Mouse (Mus musculus): Measurements from ENCODE around the gene Rassf3. TPM values are rescaled to one million over a fixed set of nuclear protein-coding genes. Genes with fewer than 3 reads are reported as not detected.

The Rassf3 gene
- total and polyA plus RNA-seq, 3 experiments: 4.0 to 9.0 (median 7.3) TPM

DNA sequence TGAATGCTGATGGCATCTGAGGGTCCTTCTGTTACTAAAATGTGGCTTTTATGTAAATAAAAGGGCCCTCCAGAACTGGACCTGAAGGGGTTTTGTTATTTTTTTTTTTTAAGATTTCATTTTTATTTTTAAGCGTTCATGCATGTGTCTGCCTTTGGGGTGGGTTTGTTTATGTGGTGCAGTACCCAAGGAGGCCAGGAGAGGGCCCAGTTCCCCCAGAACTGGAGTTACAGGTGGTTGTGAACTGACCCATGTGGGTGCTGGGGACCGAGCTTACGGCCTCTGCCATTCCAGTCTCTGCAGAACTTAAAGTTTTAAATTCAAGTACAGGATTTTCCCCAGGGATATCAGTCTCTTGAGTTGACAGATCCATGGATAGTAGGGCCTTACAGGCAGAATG, 96.8 kb downstream of the Rassf3 start:
- Histone ChIP-seq H3K4me3 (replicated peaks in 1 of 3; ENCODE audit: low read depth in 2 of 3, low read length in 2 of 3, poor library complexity in 1 of 3) (no peak overlapping the region), H3K36me3 (replicated peaks in 1 of 2; ENCODE audit: control insufficient read depth in 1 of 2, insufficient read depth in 1 of 2, low read length in 1 of 2) (peaks cover 59 to 74% of the 10 kb centered on the region in 2 experiments), H3K4me1 (ENCODE audit: control insufficient read depth in 1 of 2, insufficient read depth in 2 of 2) (peaks cover 9 to 32% of the 10 kb centered on the region in 2 experiments), H3K27me3 (replicated peaks) (no peaks in the 10 kb centered on the region), H3K9me3 (replicated peaks; ENCODE audit: low read length) (peaks cover 4% of the 10 kb centered on the region), H3K4me2 (ENCODE audit: insufficient read depth, low read depth, poor library complexity, severe bottlenecking) (no peak overlapping the region), H3K27ac (ENCODE audit: insufficient read depth, low read depth) (no peak overlapping the region), H3K79me2 (replicated peaks; ENCODE audit: control insufficient read depth, extremely low read depth, insufficient read depth, poor library complexity, severe bottlenecking) (no peaks in the 10 kb centered on the region), H3K9ac (ENCODE audit: insufficient read depth, low read depth) (no peak overlapping the region)
- no peak for DNase-seq (ENCODE audit: extremely low read depth)
- in situ Hi-C loops (cut with MboI; ENCODE audit: low pct_ligation_motif_present, low pct_unique_long_range_greater_than_20kb, low sequenced_read_pairs) (no loop called here), dilution Hi-C loops (cut with MboI; ENCODE audit: extremely low pct_ligation_motif_present, extremely low pct_unique_long_range_greater_than_20kb, low sequenced_read_pairs) (no loop called here)
- no peak for TF ChIP-seq MAFK (IDR thresholded peaks at IDR 0.05; ENCODE audit: insufficient replicate concordance, low read length)
- TF ChIP-seq IRF4 (IDR thresholded peaks at IDR 0.05; ENCODE audit: low read depth, low read length): no peak
- no peak for TF ChIP-seq ZMIZ1 (IDR thresholded peaks at IDR 0.05; ENCODE audit: low read depth, low read length)
- TF ChIP-seq CTCF (conservative IDR thresholded peaks at IDR 0.05 in 1 of 2, IDR thresholded peaks at IDR 0.05 in 1 of 2; ENCODE audit: low read depth in 2 of 2, low read length in 2 of 2): peak in 1 of 2 experiments; percentile 19; a peak in 2 of 4 replicates
- TF ChIP-seq POLR2AphosphoS2 (IDR thresholded peaks at IDR 0.05; ENCODE audit: low read depth, low read length): no peak

DNA sequence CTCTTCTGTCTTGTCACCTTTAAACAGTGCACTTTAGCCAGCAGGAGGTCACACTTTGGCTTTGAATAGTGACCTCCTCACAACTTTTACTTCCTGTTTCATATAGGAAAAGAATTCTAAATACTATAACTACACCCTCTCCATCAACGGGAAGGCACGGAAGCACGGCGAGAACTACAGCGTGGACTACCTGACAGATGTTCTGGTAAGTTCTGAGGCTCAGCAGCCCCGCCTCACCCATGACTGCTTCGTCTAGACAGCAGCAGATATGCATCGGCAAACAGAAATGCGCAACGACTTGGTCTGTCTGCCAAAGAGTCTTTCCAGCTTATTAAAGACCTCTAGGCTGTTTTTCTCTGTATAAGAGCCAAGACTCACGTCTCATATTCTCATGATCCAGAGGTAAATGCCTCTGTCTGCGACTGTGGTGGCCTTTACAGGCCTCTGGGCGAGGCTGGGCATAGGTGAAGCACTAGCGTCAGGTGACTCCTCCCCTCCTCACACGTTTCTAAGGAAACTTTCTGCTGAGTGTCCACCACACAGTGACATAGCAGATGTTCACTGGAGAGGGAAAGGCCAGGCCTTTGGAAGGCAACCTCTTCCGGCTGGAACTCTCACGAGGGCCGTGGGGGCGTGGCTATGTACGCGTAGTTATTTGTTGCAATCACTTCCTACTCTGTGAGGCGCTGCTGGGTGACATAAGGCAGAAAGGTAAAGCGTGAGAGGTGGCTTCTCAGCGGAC, 99.4 kb downstream of the Rassf3 start:
- H3K79me2 ChIP-seq (replicated peaks; ENCODE audit: control insufficient read depth, extremely low read depth, insufficient read depth, poor library complexity, severe bottlenecking): no peaks in the 10 kb centered on the region; the same call in 1 of the 2 replicates
- no peak for TF ChIP-seq JUN (IDR thresholded peaks at IDR 0.05; ENCODE audit: insufficient read depth, low read depth, low read length)
- TF ChIP-seq POLR2A (IDR thresholded peaks at IDR 0.05; ENCODE audit: low read depth, low read length): peak; percentile 34
- peak; percentile 88 for TF ChIP-seq ELF1 (IDR thresholded peaks at IDR 0.05; ENCODE audit: low read depth, low read length)
- TF ChIP-seq ZMIZ1 (IDR thresholded peaks at IDR 0.05; ENCODE audit: low read depth, low read length): no peak
- peak; percentile 28; the same call in 1 of the 2 replicates for TF ChIP-seq TBP (conservative IDR thresholded peaks at IDR 0.05; ENCODE audit: low read depth, low read length)
- TF ChIP-seq MEF2A (IDR thresholded peaks at IDR 0.05; ENCODE audit: borderline replicate concordance, low read depth, low read length): peak; percentile 34; the same call in 1 of the 2 replicates
- TF ChIP-seq NRF1 (IDR thresholded peaks at IDR 0.05; ENCODE audit: low read depth, low read length): no peak
- TF ChIP-seq ZKSCAN1 (IDR thresholded peaks at IDR 0.05; ENCODE audit: borderline replicate concordance, low read depth, low read length): no peak
- TF ChIP-seq TCF12 (IDR thresholded peaks at IDR 0.05; ENCODE audit: low read depth, low read length): peak; percentile 65
- 0 out of 2 replicates have a peak, but pooled peaks have one; percentile 17 for TF ChIP-seq IRF4 (IDR thresholded peaks at IDR 0.05; ENCODE audit: low read depth, low read length)
- TF ChIP-seq ETS1 (conservative IDR thresholded peaks at IDR 0.05; ENCODE audit: low read depth, low read length): peak; percentile 81
- TF ChIP-seq POLR2AphosphoS2 (IDR thresholded peaks at IDR 0.05; ENCODE audit: low read depth, low read length): no peak
- TF ChIP-seq SIN3A (IDR thresholded peaks at IDR 0.05; ENCODE audit: low read length): peak; percentile 77; the same call in 1 of the 2 replicates
- TF ChIP-seq MYC (IDR thresholded peaks at IDR 0.05; ENCODE audit: low read depth, low read length): peak; percentile 60
- no peak for TF ChIP-seq ZC3H11A (IDR thresholded peaks at IDR 0.05; ENCODE audit: low read depth, low read length)
- peak; percentile 93 for TF ChIP-seq BHLHE40 (IDR thresholded peaks at IDR 0.05; ENCODE audit: low read depth, low read length)
- TF ChIP-seq CHD2 (IDR thresholded peaks at IDR 0.05; ENCODE audit: low read length): peak; percentile 57; the same call in 1 of the 2 replicates
- TF ChIP-seq HCFC1 (IDR thresholded peaks at IDR 0.05; ENCODE audit: low read depth, low read length): peak; percentile 39; the same call in 1 of the 2 replicates
- peak; percentile 48 for TF ChIP-seq MXI1 (IDR thresholded peaks at IDR 0.05; ENCODE audit: low read depth, low read length)
- peak overlapping the region; percentile 31 to 55 (median 50) for H3K4me3 ChIP-seq (replicated peaks in 1 of 3; ENCODE audit: low read depth in 2 of 3, low read length in 2 of 3, poor library complexity in 1 of 3)
- peaks cover 4% of the 10 kb centered on the region for H3K9me3 ChIP-seq (replicated peaks; ENCODE audit: low read length)
- peak overlapping the region; percentile 73 for H3K9ac ChIP-seq (ENCODE audit: insufficient read depth, low read depth)
- no peaks in the 10 kb centered on the region for H3K27me3 ChIP-seq (replicated peaks)
- H3K4me1 ChIP-seq (ENCODE audit: control insufficient read depth in 1 of 2, insufficient read depth in 2 of 2): peaks cover 20 to 46% of the 10 kb centered on the region in 2 experiments
- dilution Hi-C loops (cut with MboI; ENCODE audit: extremely low pct_ligation_motif_present, extremely low pct_unique_long_range_greater_than_20kb, low sequenced_read_pairs) (no loop called here), in situ Hi-C loops (cut with MboI; ENCODE audit: low pct_ligation_motif_present, low pct_unique_long_range_greater_than_20kb, low sequenced_read_pairs) (no loop called here)
- H3K4me2 ChIP-seq (ENCODE audit: insufficient read depth, low read depth, poor library complexity, severe bottlenecking): peak overlapping the region; percentile 73
- H3K36me3 ChIP-seq (replicated peaks in 1 of 2; ENCODE audit: control insufficient read depth in 1 of 2, insufficient read depth in 1 of 2, low read length in 1 of 2): peaks cover 38 to 62% of the 10 kb centered on the region in 2 experiments
- H3K27ac ChIP-seq (ENCODE audit: insufficient read depth, low read depth): peak overlapping the region; percentile 95
- DNase-seq (ENCODE audit: extremely low read depth): peak; percentile 92

Measured in CH12.LX (cell line).